Mouse (Mus musculus) midbrain, embryonic 16.5 days (tissue): ENCODE measurements at regions not wholly inside any gene's neighbourhood (a gene's known extent, or its start where the extent isn't known, plus 50 kb on each side); places are given as distances from the start of the nearest gene placed in this dataset.

ENCODE experiments used
- ATAC-seq: fragments of 200-750 bp; cut with Nextera tagmentation; 2 replicates; pipeline ENCODE4 v1.8.0; 2017; ENCODE audit warnings: moderate TSS enrichment
- H3K27ac ChIP-seq: fragments of 300-500 bp; sonication (generic); 2 replicates; pipeline ENCODE4 v1.5.1; 2014; ENCODE audit warnings: mild to moderate bottlenecking, low read length, mixed read lengths
- H3K27me3 ChIP-seq: fragments of 300-500 bp; sonication (generic); 2 replicates; pipeline ENCODE4 v1.6.1; 2014; ENCODE audit warnings: low read depth, low read length, mixed read lengths; ENCODE audit not compliant: control insufficient read depth, insufficient read depth
- H3K36me3 ChIP-seq: fragments of 300-500 bp; sonication (generic); 2 replicates; pipeline ENCODE4 v1.6.1; 2014; ENCODE audit warnings: mild to moderate bottlenecking, low read length, moderate library complexity, mixed read lengths; ENCODE audit not compliant: control insufficient read depth, insufficient read depth
- H3K4me1 ChIP-seq: fragments of 300-500 bp; sonication (generic); 2 replicates; pipeline ENCODE4 v1.6.1; 2014; ENCODE audit warnings: mild to moderate bottlenecking, low read length, mixed read lengths; ENCODE audit not compliant: control insufficient read depth, insufficient read depth
- H3K4me2 ChIP-seq: fragments of 300-500 bp; sonication (generic); 2 replicates; pipeline ENCODE4 v1.6.1; 2014; ENCODE audit warnings: mild to moderate bottlenecking, low read length, mixed read lengths
- H3K4me3 ChIP-seq: fragments of 300-500 bp; sonication (generic); 2 replicates; pipeline ENCODE4 v1.5.1; 2014; ENCODE audit warnings: low read depth, mild to moderate bottlenecking, low read length, moderate library complexity, mixed read lengths
- H3K9ac ChIP-seq: fragments of 300-500 bp; sonication (generic); 2 replicates; pipeline ENCODE4 v1.6.1; 2014; ENCODE audit warnings: low read depth, low read length, mixed read lengths
- H3K9me3 ChIP-seq: fragments of 300-500 bp; sonication (generic); replicated peaks from 2 replicates; pipeline ENCODE4 v1.6.1; 2014; ENCODE audit warnings: mild to moderate bottlenecking, low read length, mixed read lengths; ENCODE audit not compliant: control insufficient read depth, poor library complexity, severe bottlenecking
- WGBS: fragments of 180-500 bp; shearing (Covaris S2); extraction: QIAGEN DNeasy Blood & Tissue Kit; methylation state at CpG from one replicate; pipeline ENCODE4 v1.1.7; 2014; 5-methylcytosine and 5-hydroxymethylcytosine counted together

- H3K27ac ChIP-seq, result no peak overlapping the region
- no peak overlapping the region for H3K4me2 ChIP-seq
- no peaks in the 10 kb centered on the region for H3K36me3 ChIP-seq
- no peak overlapping the region for H3K4me3 ChIP-seq
- 79% methylated on average over 7 of the region's 7 CpGs for WGBS
- H3K9ac ChIP-seq, result no peak overlapping the region
- no peak for ATAC-seq
- H3K4me1 ChIP-seq, result no peaks in the 10 kb centered on the region
- no peaks in the 10 kb centered on the region for H3K9me3 ChIP-seq
- H3K27me3 ChIP-seq, result no peaks in the 10 kb centered on the region
Observed at GRCm38 (mm10) chr6:51693984-51694383, 170.3 kb downstream of the Snx10 start.

DNA sequence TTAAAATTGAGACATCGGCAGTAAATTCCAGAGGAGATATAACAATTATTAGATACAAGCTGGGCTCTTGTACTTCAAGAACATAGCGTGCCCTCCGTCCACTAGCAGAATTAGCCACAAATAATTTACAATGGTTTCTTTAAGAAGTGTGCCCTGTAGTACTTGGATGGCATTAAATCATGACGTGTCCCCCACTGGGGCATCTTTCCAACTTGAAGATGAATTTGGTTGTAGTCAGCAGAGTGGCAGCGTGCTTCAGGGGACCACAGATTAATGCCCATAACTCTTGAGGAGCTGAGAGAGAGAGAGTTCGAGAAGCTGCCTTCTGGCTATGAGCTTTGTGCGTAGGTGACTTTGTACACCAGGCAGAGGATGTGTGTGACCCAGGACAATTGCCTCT, 172.7 kb downstream of the Snx10 start:
- ATAC-seq, result no peak
- H3K4me2 ChIP-seq, result no peak overlapping the region
- H3K4me3 ChIP-seq, result no peak overlapping the region
- WGBS, result 71% methylated on average over 7 of the region's 7 CpGs
- H3K27ac ChIP-seq, result no peak overlapping the region
- no peaks in the 10 kb centered on the region for H3K9me3 ChIP-seq
- no peaks in the 10 kb centered on the region for H3K36me3 ChIP-seq
- no peak overlapping the region for H3K9ac ChIP-seq
- no peaks in the 10 kb centered on the region for H3K4me1 ChIP-seq
- H3K27me3 ChIP-seq, result no peaks in the 10 kb centered on the region

GRCm38 (mm10) chr6:51697754-51698153, 174.1 kb downstream of the Snx10 start:
- Histone ChIP-seq H3K9ac (no peak overlapping the region), H3K27me3 (no peaks in the 10 kb centered on the region), H3K4me1 (no peaks in the 10 kb centered on the region), H3K4me2 (no peak overlapping the region), H3K36me3 (no peaks in the 10 kb centered on the region), H3K27ac (no peak overlapping the region), H3K4me3 (no peak overlapping the region), H3K9me3 (no peaks in the 10 kb centered on the region)
- WGBS, result 96% methylated on average over 3 of the region's 3 CpGs
- no peak for ATAC-seq

- WGBS, result 60% methylated on average over 4 of the region's 4 CpGs
- no peak overlapping the region for H3K4me2 ChIP-seq
- no peaks in the 10 kb centered on the region for H3K9me3 ChIP-seq
- no peak overlapping the region for H3K9ac ChIP-seq
- no peak overlapping the region for H3K4me3 ChIP-seq
- no peak for ATAC-seq
- no peak overlapping the region for H3K27ac ChIP-seq
- no peaks in the 10 kb centered on the region for H3K4me1 ChIP-seq
- no peaks in the 10 kb centered on the region for H3K27me3 ChIP-seq
- no peaks in the 10 kb centered on the region for H3K36me3 ChIP-seq
Observed at GRCm38 (mm10) chr6:51698244-51698643, 174.5 kb downstream of the Snx10 start.

- no peak overlapping the region for H3K9ac ChIP-seq
- no peak overlapping the region for H3K27ac ChIP-seq
- no peaks in the 10 kb centered on the region for H3K4me1 ChIP-seq
- no peaks in the 10 kb centered on the region for H3K36me3 ChIP-seq
- no peak overlapping the region for H3K4me2 ChIP-seq
- H3K9me3 ChIP-seq, result no peaks in the 10 kb centered on the region
- H3K27me3 ChIP-seq, result no peaks in the 10 kb centered on the region
- H3K4me3 ChIP-seq, result no peak overlapping the region
- 96% methylated on average over 11 of the region's 11 CpGs for WGBS
- ATAC-seq, result no peak
Observed at GRCm38 (mm10) chr6:51701253-51702020, 177.7 kb downstream of the Snx10 start.

- 74% methylated on average over 10 of the region's 10 CpGs for WGBS
- Histone ChIP-seq H3K36me3 (no peaks in the 10 kb centered on the region), H3K9ac (no peak overlapping the region), H3K4me2 (no peak overlapping the region), H3K9me3 (no peaks in the 10 kb centered on the region), H3K4me1 (no peaks in the 10 kb centered on the region), H3K4me3 (no peak overlapping the region), H3K27ac (no peak overlapping the region), H3K27me3 (no peaks in the 10 kb centered on the region)
- no peak for ATAC-seq
Observed at GRCm38 (mm10) chr6:51702456-51703171, 178.9 kb downstream of the Snx10 start.

GRCm38 (mm10) chr6:51708011-51708410, 184.3 kb downstream of the Snx10 start:
- Histone ChIP-seq H3K4me1 (peaks cover 21% of the 10 kb centered on the region), H3K4me2 (no peak overlapping the region), H3K4me3 (no peak overlapping the region), H3K27me3 (no peaks in the 10 kb centered on the region), H3K27ac (peak overlapping the region; percentile 68), H3K9ac (no peak overlapping the region), H3K9me3 (no peaks in the 10 kb centered on the region), H3K36me3 (no peaks in the 10 kb centered on the region)
- WGBS, result 32% methylated on average over 6 of the region's 6 CpGs
- ATAC-seq, result peak; percentile 38; the same call in 1 of the 2 replicates

GRCm38 (mm10) chr6:51708668-51709339, 185.1 kb downstream of the Snx10 start:
- Histone ChIP-seq H3K9me3 (no peaks in the 10 kb centered on the region), H3K27ac (peak overlapping the region; percentile 68), H3K4me2 (no peak overlapping the region), H3K4me3 (no peak overlapping the region), H3K4me1 (peaks cover 21% of the 10 kb centered on the region), H3K27me3 (no peaks in the 10 kb centered on the region), H3K36me3 (no peaks in the 10 kb centered on the region), H3K9ac (no peak overlapping the region)
- WGBS, result 34% methylated on average over 9 of the region's 9 CpGs
- ATAC-seq, result peak; percentile 68
